Mouse (Mus musculus): ENCODE data around the gene Atp5s. TPM values are rescaled to one million over a fixed set of nuclear protein-coding genes. Genes with fewer than 3 reads are reported as not detected.
A peak's percentile ranks its signal among the peaks of the same experiment; 100 is the strongest.

Gene Atp5s
- total and polyA plus RNA-seq, 3 experiments, result 8.4 to 15.8 (median 11.4) TPM

- Histone ChIP-seq H3K4me2 (ENCODE audit: insufficient read depth, low read depth, poor library complexity, severe bottlenecking) (no peak overlapping the region), H3K36me3 (replicated peaks in 1 of 2; ENCODE audit: control insufficient read depth in 1 of 2, insufficient read depth in 1 of 2, low read length in 1 of 2) (peaks cover 11 to 57% of the 10 kb centered on the region in 2 experiments), H3K9ac (ENCODE audit: insufficient read depth, low read depth) (no peak overlapping the region), H3K4me3 (replicated peaks in 1 of 3; ENCODE audit: low read depth in 2 of 3, low read length in 2 of 3, poor library complexity in 1 of 3) (no peak overlapping the region), H3K27ac (ENCODE audit: insufficient read depth, low read depth) (no peak overlapping the region), H3K4me1 (ENCODE audit: control insufficient read depth in 1 of 2, insufficient read depth in 2 of 2) (no peaks in the 10 kb centered on the region), H3K9me3 (replicated peaks; ENCODE audit: low read length) (no peaks in the 10 kb centered on the region), H3K27me3 (replicated peaks) (no peaks in the 10 kb centered on the region), H3K79me2 (replicated peaks; ENCODE audit: control insufficient read depth, extremely low read depth, insufficient read depth, poor library complexity, severe bottlenecking) (no peaks in the 10 kb centered on the region)
- DNase-seq (ENCODE audit: extremely low read depth), result peak; percentile 70
- in situ Hi-C loops (cut with MboI; ENCODE audit: low pct_ligation_motif_present, low pct_unique_long_range_greater_than_20kb, low sequenced_read_pairs), result loop anchor here (10.0 to 25.0 kb wide), 3 partner anchors 112 to 484 kb away; partner anchors contain the start of genes Gm49384, Nemf and Vcpkmt
- TF ChIP-seq ZNF384 (IDR thresholded peaks at IDR 0.05; ENCODE audit: low read depth, low read length), result peak; percentile 41; the same call in 1 of the 2 replicates
- no peak for TF ChIP-seq SIN3A (IDR thresholded peaks at IDR 0.05; ENCODE audit: low read length)
- peak; percentile 46 to 84 for TF ChIP-seq CTCF (conservative IDR thresholded peaks at IDR 0.05 in 1 of 2, IDR thresholded peaks at IDR 0.05 in 1 of 2; ENCODE audit: low read depth in 2 of 2, low read length in 2 of 2)
- no peak for TF ChIP-seq ELF1 (IDR thresholded peaks at IDR 0.05; ENCODE audit: low read depth, low read length)
- peak; percentile 84 for TF ChIP-seq RAD21 (IDR thresholded peaks at IDR 0.05; ENCODE audit: low read depth, low read length)
- peak; percentile 58 for TF ChIP-seq SMC3 (IDR thresholded peaks at IDR 0.05; ENCODE audit: low read depth, low read length)
- dilution Hi-C loops (cut with MboI; ENCODE audit: extremely low pct_ligation_motif_present, extremely low pct_unique_long_range_greater_than_20kb, low sequenced_read_pairs), result no loop called here
Measured at GRCm38 (mm10) chr12:69696746-69697145, 28.0 kb upstream of the Atp5s start.

- H3K4me3 ChIP-seq (replicated peaks in 1 of 3; ENCODE audit: low read depth in 2 of 3, low read length in 2 of 3, poor library complexity in 1 of 3), result no peak overlapping the region
- H3K36me3 ChIP-seq (replicated peaks in 1 of 2; ENCODE audit: control insufficient read depth in 1 of 2, insufficient read depth in 1 of 2, low read length in 1 of 2), result peaks cover 16 to 59% of the 10 kb centered on the region in 2 experiments
- H3K27me3 ChIP-seq (replicated peaks), result no peaks in the 10 kb centered on the region
- dilution Hi-C loops (cut with MboI; ENCODE audit: extremely low pct_ligation_motif_present, extremely low pct_unique_long_range_greater_than_20kb, low sequenced_read_pairs), result no loop called here
- no peak overlapping the region for H3K27ac ChIP-seq (ENCODE audit: insufficient read depth, low read depth)
- DNase-seq (ENCODE audit: extremely low read depth), result no peak
- H3K9ac ChIP-seq (ENCODE audit: insufficient read depth, low read depth), result no peak overlapping the region
- in situ Hi-C loops (cut with MboI; ENCODE audit: low pct_ligation_motif_present, low pct_unique_long_range_greater_than_20kb, low sequenced_read_pairs), result loop anchor here (10.0 to 25.0 kb wide), 3 partner anchors 114 to 486 kb away; partner anchors contain the start of genes Gm49384, Nemf and Vcpkmt
- no peak overlapping the region for H3K4me2 ChIP-seq (ENCODE audit: insufficient read depth, low read depth, poor library complexity, severe bottlenecking)
- TF ChIP-seq MEF2A (IDR thresholded peaks at IDR 0.05; ENCODE audit: borderline replicate concordance, low read depth, low read length), result no peak
- no peak for TF ChIP-seq SMC3 (IDR thresholded peaks at IDR 0.05; ENCODE audit: low read depth, low read length)
- no peaks in the 10 kb centered on the region for H3K9me3 ChIP-seq (replicated peaks; ENCODE audit: low read length)
- H3K79me2 ChIP-seq (replicated peaks; ENCODE audit: control insufficient read depth, extremely low read depth, insufficient read depth, poor library complexity, severe bottlenecking), result no peaks in the 10 kb centered on the region
- H3K4me1 ChIP-seq (ENCODE audit: control insufficient read depth in 1 of 2, insufficient read depth in 2 of 2), result no peaks in the 10 kb centered on the region
Measured at GRCm38 (mm10) chr12:69698352-69698751, 26.4 kb upstream of the Atp5s start.

- H3K9ac ChIP-seq (ENCODE audit: insufficient read depth, low read depth), result no peak overlapping the region
- H3K36me3 ChIP-seq (replicated peaks in 1 of 2; ENCODE audit: control insufficient read depth in 1 of 2, insufficient read depth in 1 of 2, low read length in 1 of 2), result peaks cover 15 to 59% of the 10 kb centered on the region in 2 experiments
- H3K9me3 ChIP-seq (replicated peaks; ENCODE audit: low read length), result no peaks in the 10 kb centered on the region
- dilution Hi-C loops (cut with MboI; ENCODE audit: extremely low pct_ligation_motif_present, extremely low pct_unique_long_range_greater_than_20kb, low sequenced_read_pairs), result no loop called here
- TF ChIP-seq CHD2 (IDR thresholded peaks at IDR 0.05; ENCODE audit: low read length), result no peak
- TF ChIP-seq TCF12 (IDR thresholded peaks at IDR 0.05; ENCODE audit: low read depth, low read length), result no peak
- no peak for TF ChIP-seq USF1 (IDR thresholded peaks at IDR 0.05; ENCODE audit: low read depth, low read length)
- no peak for TF ChIP-seq MAX (IDR thresholded peaks at IDR 0.05; ENCODE audit: low read length)
- TF ChIP-seq BHLHE40 (IDR thresholded peaks at IDR 0.05; ENCODE audit: low read depth, low read length), result no peak
- no peak overlapping the region for H3K27ac ChIP-seq (ENCODE audit: insufficient read depth, low read depth)
- no peak overlapping the region for H3K4me3 ChIP-seq (replicated peaks in 1 of 3; ENCODE audit: low read depth in 2 of 3, low read length in 2 of 3, poor library complexity in 1 of 3)
- H3K4me2 ChIP-seq (ENCODE audit: insufficient read depth, low read depth, poor library complexity, severe bottlenecking), result no peak overlapping the region
- H3K4me1 ChIP-seq (ENCODE audit: control insufficient read depth in 1 of 2, insufficient read depth in 2 of 2), result no peaks in the 10 kb centered on the region
- in situ Hi-C loops (cut with MboI; ENCODE audit: low pct_ligation_motif_present, low pct_unique_long_range_greater_than_20kb, low sequenced_read_pairs), result no loop called here
- no peaks in the 10 kb centered on the region for H3K79me2 ChIP-seq (replicated peaks; ENCODE audit: control insufficient read depth, extremely low read depth, insufficient read depth, poor library complexity, severe bottlenecking)
- no peaks in the 10 kb centered on the region for H3K27me3 ChIP-seq (replicated peaks)
- DNase-seq (ENCODE audit: extremely low read depth), result no peak
Measured at GRCm38 (mm10) chr12:69704799-69705458, 19.8 kb upstream of the Atp5s start.
